Mouse (Mus musculus) midbrain, embryonic 11.5 days (tissue): ENCODE data around the gene Chil1. TPM values are rescaled to one million over a fixed set of nuclear protein-coding genes. Genes with fewer than 3 reads are reported as not detected.

Experiments
- ATAC-seq: fragments of 200-750 bp; cut with Nextera tagmentation; 2 replicates; pipeline ENCODE4 v1.8.0; 2017; ENCODE audit warnings: moderate TSS enrichment, moderate library complexity; ENCODE audit not compliant: low FRiP score
- DNase-seq: peaks from one replicate; pipeline ENCODE4 v3.0.0; 2015; ENCODE audit warnings: low spot score; ENCODE audit errors: missing footprints
- H3K27ac ChIP-seq: fragments of 300-500 bp; sonication (generic); 2 replicates; pipeline ENCODE4 v1.5.1; 2014; ENCODE audit warnings: low read depth, low read length
- H3K27me3 ChIP-seq: fragments of 300-500 bp; sonication (generic); 2 replicates; pipeline ENCODE4 v1.6.1; 2014; ENCODE audit warnings: mild to moderate bottlenecking, low read length, moderate library complexity, mixed read lengths; ENCODE audit not compliant: control insufficient read depth, insufficient read depth
- H3K36me3 ChIP-seq: fragments of 300-500 bp; sonication (generic); 2 replicates; pipeline ENCODE4 v1.6.1; 2014; ENCODE audit warnings: mild to moderate bottlenecking, low read length, moderate library complexity, mixed read lengths; ENCODE audit not compliant: control insufficient read depth, insufficient read depth
- H3K4me1 ChIP-seq: fragments of 300-500 bp; sonication (generic); 2 replicates; pipeline ENCODE4 v1.6.1; 2014; ENCODE audit warnings: low read length; ENCODE audit not compliant: control insufficient read depth, insufficient read depth
- H3K4me2 ChIP-seq: fragments of 300-500 bp; sonication (generic); 2 replicates; pipeline ENCODE4 v1.6.1; 2014; ENCODE audit warnings: mild to moderate bottlenecking, moderate library complexity
- H3K4me3 ChIP-seq: fragments of 300-500 bp; sonication (generic); 2 replicates; pipeline ENCODE4 v1.5.1; 2014; ENCODE audit warnings: low read depth, low read length
- H3K9ac ChIP-seq: fragments of 300-500 bp; sonication (generic); 2 replicates; pipeline ENCODE4 v1.6.1; 2014; ENCODE audit warnings: low read length
- H3K9me3 ChIP-seq: fragments of 300-500 bp; sonication (generic); 2 replicates; pipeline ENCODE4 v1.6.1; 2016; ENCODE audit warnings: low read length; ENCODE audit not compliant: control insufficient read depth
- WGBS: fragments of 180-500 bp; shearing (Covaris S2); extraction: QIAGEN DNeasy Blood & Tissue Kit; methylation state at CpG from one replicate; pipeline ENCODE4 v1.1.7; 2014; 5-methylcytosine and 5-hydroxymethylcytosine counted together
- polyA plus RNA-seq: library from polyadenylated mRNA; unstranded; fragments of >200 nt; fragmentation: Nextera tagmentation; extraction: Ambion mirVana; gene quantifications from 2 replicates; pipeline ENCODE4 v1.2.1, GENCODE M21; 2014

Chil1 gene
- polyA plus RNA-seq, 1 experiment from 2014 or later: 1.8 TPM

- ATAC-seq (no peak), DNase-seq (peak; percentile 71)
- Histone ChIP-seq H3K9me3 (no peaks in the 10 kb centered on the region), H3K4me1 (no peaks in the 10 kb centered on the region), H3K4me3 (no peak overlapping the region), H3K36me3 (no peaks in the 10 kb centered on the region), H3K27ac (no peak overlapping the region), H3K9ac (no peak overlapping the region), H3K27me3 (no peaks in the 10 kb centered on the region), H3K4me2 (no peak overlapping the region)
- 41% methylated on average over 14 of the region's 14 CpGs for WGBS
Measured at GRCm38 (mm10) chr1:134167416-134168305, 14.3 kb upstream of the Chil1 start.

GRCm38 (mm10) chr1:134168567-134168966, 13.4 kb upstream of the Chil1 start:
- no peaks in the 10 kb centered on the region for H3K9me3 ChIP-seq
- ATAC-seq: no peak
- H3K27ac ChIP-seq: no peak overlapping the region
- no peaks in the 10 kb centered on the region for H3K36me3 ChIP-seq
- DNase-seq: peak; percentile 14
- no peak overlapping the region for H3K4me2 ChIP-seq
- no peaks in the 10 kb centered on the region for H3K4me1 ChIP-seq
- 89% methylated on average over 3 of the region's 3 CpGs for WGBS
- no peak overlapping the region for H3K4me3 ChIP-seq
- H3K9ac ChIP-seq: no peak overlapping the region
- H3K27me3 ChIP-seq: no peaks in the 10 kb centered on the region

GRCm38 (mm10) chr1:134168985-134169697, 12.8 kb upstream of the Chil1 start:
- Histone ChIP-seq H3K36me3 (no peaks in the 10 kb centered on the region), H3K4me2 (no peak overlapping the region), H3K9ac (no peak overlapping the region), H3K4me3 (no peak overlapping the region), H3K27me3 (no peaks in the 10 kb centered on the region), H3K4me1 (no peaks in the 10 kb centered on the region), H3K9me3 (no peaks in the 10 kb centered on the region), H3K27ac (no peak overlapping the region)
- DNase-seq (peak; percentile 65), ATAC-seq (no peak)
- 89% methylated on average over 8 of the region's 8 CpGs for WGBS

DNA sequence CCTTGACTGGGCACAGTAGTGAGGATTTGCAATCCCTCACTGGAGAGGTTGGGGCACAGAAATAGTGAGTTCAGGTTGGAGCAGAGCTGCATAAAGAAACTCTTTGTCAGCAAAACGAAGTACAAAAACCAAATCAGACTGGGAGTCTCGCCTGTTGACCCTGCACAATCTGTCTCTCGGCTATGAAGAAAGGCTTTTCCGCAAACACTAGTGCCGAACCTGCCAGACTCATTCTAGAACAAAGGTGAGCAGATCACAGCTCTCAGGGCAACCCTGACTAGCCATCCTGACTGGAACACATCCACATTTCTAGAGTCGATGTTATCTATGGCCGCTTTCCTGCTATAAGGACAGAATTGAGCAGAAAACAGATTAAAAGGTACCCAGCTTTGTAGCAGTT, 8.9 kb upstream of the Chil1 start:
- H3K4me2 ChIP-seq: no peak overlapping the region
- no peaks in the 10 kb centered on the region for H3K4me1 ChIP-seq
- H3K9ac ChIP-seq: no peak overlapping the region
- H3K4me3 ChIP-seq: no peak overlapping the region
- H3K27ac ChIP-seq: no peak overlapping the region
- DNase-seq (peak; percentile 79), ATAC-seq (no peak)
- H3K9me3 ChIP-seq: no peaks in the 10 kb centered on the region
- 71% methylated on average over 7 of the region's 7 CpGs for WGBS
- H3K36me3 ChIP-seq: no peaks in the 10 kb centered on the region
- H3K27me3 ChIP-seq: no peaks in the 10 kb centered on the region

- no peak for ATAC-seq
- H3K4me2 ChIP-seq: no peak overlapping the region
Measured at GRCm38 (mm10) chr1:134177976-134178375, 4.0 kb upstream of the Chil1 start.

DNA sequence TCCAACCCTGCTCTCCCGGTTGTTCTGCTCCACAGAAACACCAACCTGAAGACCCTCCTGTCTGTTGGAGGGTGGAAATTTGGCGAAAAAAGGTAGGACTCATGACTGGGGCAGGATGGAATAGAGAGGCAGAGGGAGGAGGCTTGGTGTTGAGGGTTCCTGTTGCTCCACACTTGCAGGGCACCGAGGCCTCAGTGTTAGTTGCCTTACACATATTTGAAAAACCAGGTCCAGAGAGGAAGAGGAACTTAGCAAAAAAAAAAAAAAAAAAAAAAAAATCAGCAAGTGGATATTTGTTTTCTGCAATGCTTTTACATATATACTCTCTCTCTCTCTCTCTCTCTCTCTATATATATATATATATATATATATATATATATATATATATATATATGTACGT, 2.1 kb downstream of the Chil1 start:
- Histone ChIP-seq H3K27me3 (no peaks in the 10 kb centered on the region), H3K4me3 (no peak overlapping the region), H3K9me3 (no peaks in the 10 kb centered on the region), H3K27ac (no peak overlapping the region), H3K36me3 (no peaks in the 10 kb centered on the region), H3K4me2 (no peak overlapping the region), H3K4me1 (no peaks in the 10 kb centered on the region), H3K9ac (no peak overlapping the region)
- no peak for DNase-seq
- ATAC-seq: no peak
- WGBS: 91% methylated on average over 4 of the region's 4 CpGs

More at GRCm38 (mm10) chr1:134177976-134178375, 4.0 kb upstream of the Chil1 start:
- H3K4me1 ChIP-seq: peaks cover 3% of the 10 kb centered on the region; the same call in 1 of the 2 replicates
- H3K4me3 ChIP-seq: no peak overlapping the region
- no peak overlapping the region for H3K27ac ChIP-seq
- 92% methylated on average over 5 of the region's 5 CpGs for WGBS
- H3K9ac ChIP-seq: no peak overlapping the region
- H3K27me3 ChIP-seq: no peaks in the 10 kb centered on the region
- no peaks in the 10 kb centered on the region for H3K36me3 ChIP-seq
- H3K9me3 ChIP-seq: no peaks in the 10 kb centered on the region
- no peak for DNase-seq

DNA sequence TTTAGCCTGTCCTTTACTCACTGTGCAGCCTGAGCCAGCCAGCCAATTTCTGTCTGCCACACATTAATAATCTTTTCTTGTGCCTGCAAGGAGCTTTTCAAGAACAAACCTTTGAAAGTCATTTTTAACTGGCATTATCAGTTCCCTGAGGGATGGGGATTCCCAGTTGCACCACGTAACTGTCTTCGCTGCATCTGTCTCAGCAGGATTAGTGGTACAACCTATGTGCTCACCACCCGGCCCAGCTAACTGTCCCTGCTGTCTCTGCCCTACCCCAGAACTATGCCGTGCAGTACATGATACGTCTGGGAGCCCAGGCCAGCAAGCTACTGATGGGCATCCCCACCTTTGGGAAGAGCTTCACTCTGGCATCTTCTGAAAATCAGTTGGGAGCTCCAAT, 6.2 kb downstream of the Chil1 start:
- H3K36me3 ChIP-seq: no peaks in the 10 kb centered on the region
- no peaks in the 10 kb centered on the region for H3K4me1 ChIP-seq
- ATAC-seq: no peak
- no peak overlapping the region for H3K4me2 ChIP-seq
- DNase-seq: no peak
- no peaks in the 10 kb centered on the region for H3K27me3 ChIP-seq
- WGBS: 82% methylated on average over 5 of the region's 5 CpGs
- no peaks in the 10 kb centered on the region for H3K9me3 ChIP-seq
- no peak overlapping the region for H3K9ac ChIP-seq
- H3K27ac ChIP-seq: no peak overlapping the region
- H3K4me3 ChIP-seq: no peak overlapping the region

- no peaks in the 10 kb centered on the region for H3K36me3 ChIP-seq
- no peak for DNase-seq
- H3K27ac ChIP-seq: no peak overlapping the region
- 23% methylated on average over 12 of the region's 12 CpGs for WGBS
- no peak; the same call in 1 of the 2 replicates for ATAC-seq
- H3K4me2 ChIP-seq: no peak overlapping the region
- H3K4me1 ChIP-seq: no peaks in the 10 kb centered on the region
- H3K9ac ChIP-seq: no peak overlapping the region
- H3K27me3 ChIP-seq: no peaks in the 10 kb centered on the region
- no peak overlapping the region for H3K4me3 ChIP-seq
- no peaks in the 10 kb centered on the region for H3K9me3 ChIP-seq
Measured at GRCm38 (mm10) chr1:134188989-134189729, 7.2 kb downstream of the Chil1 start.
